Mouse (Mus musculus): ENCODE measurements around the gene 1810010D01Rik. TPM values are rescaled to one million over a fixed set of nuclear protein-coding genes. Genes with fewer than 3 reads are reported as not detected.

Gene 1810010D01Rik
- polyA plus RNA-seq, 1 experiment: 2.3 TPM

DNA sequence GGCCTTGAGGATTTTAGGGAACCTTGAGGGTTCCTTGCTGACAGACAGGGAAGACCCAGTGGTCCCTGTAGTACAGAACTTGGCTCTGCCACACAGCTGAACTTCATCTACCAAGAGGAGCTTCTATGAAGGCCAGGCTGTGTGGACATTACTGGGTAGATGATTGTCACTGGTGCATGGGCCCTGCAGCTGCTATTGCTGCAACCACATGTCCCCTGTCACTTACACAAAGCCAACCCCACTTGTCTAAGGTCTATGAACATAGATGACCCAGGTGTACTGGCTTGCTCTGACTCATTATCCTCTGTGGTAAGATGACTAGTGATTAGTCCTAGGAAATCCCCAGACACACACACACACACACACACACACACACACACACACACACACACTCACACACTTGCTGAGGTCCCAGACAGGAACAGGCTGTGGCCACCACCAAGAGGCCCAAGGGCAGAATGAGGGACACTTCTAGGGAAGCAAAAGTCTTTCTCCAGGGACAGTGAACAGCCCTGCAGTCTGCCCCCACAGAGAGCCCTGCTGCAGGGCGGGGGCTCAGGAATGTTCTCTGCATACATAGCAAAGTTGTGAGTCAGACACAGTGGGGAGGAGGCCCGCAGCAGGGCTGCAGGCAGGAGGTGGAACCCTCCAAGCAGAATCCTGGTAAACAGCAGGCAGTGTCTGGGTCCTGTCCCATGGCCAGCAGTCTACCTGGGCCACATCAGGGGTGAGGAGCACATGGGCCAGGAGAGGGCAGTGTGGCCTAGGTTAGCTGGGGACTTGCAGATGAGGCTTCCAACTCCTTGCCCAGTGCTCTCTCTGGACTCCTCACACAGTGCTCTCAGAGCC, 14.1 kb upstream of the 1810010D01Rik start:
- no peak overlapping the region for H3K4me3 ChIP-seq (replicated peaks; ENCODE audit: control insufficient read depth, low read depth, low read length)
- no peak overlapping the region for H3K27ac ChIP-seq (ENCODE audit: control insufficient read depth, insufficient read depth, low read depth, low read length, poor library complexity)
- 47% methylated on average over 2 of the region's 2 CpGs for WGBS
- peak; percentile 34; the same call in 1 of the 2 replicates for TF ChIP-seq CTCF (IDR thresholded peaks at IDR 0.05; ENCODE audit: control insufficient read depth, insufficient read depth, low read length)
- TF ChIP-seq POLR2A (IDR thresholded peaks at IDR 0.05; ENCODE audit: borderline replicate concordance, control insufficient read depth, low read depth, low read length): no peak
- no peaks in the 10 kb centered on the region for H3K4me1 ChIP-seq (ENCODE audit: control insufficient read depth, insufficient read depth, low read length)

DNA sequence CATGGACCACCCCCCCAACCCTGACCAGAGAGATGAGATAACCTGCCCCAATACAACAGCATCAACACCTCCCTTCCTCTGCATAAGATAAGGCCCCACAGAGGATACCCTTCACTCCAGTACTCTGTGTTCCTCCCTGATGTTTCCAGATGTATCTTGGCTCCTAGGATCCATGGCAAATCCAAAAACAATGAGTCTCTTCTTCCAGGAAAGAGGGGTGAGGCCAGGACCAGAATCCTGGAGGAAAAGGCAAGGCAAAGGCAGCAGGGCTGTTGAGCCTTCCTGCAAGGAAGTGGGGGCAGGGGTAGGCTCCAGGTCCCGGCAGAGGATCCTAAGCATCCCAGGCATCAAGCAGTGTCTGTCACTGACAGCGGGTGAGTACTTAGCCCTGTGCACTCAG, 13.4 kb upstream of the 1810010D01Rik start:
- Histone ChIP-seq H3K4me3 (replicated peaks; ENCODE audit: control insufficient read depth, low read depth, low read length) (no peak overlapping the region), H3K4me1 (ENCODE audit: control insufficient read depth, insufficient read depth, low read length) (no peaks in the 10 kb centered on the region), H3K27ac (ENCODE audit: control insufficient read depth, insufficient read depth, low read depth, low read length, poor library complexity) (no peak overlapping the region)
- WGBS: 74% methylated on average over 2 of the region's 2 CpGs
- TF ChIP-seq POLR2A (IDR thresholded peaks at IDR 0.05; ENCODE audit: borderline replicate concordance, control insufficient read depth, low read depth, low read length) (no peak), CTCF (IDR thresholded peaks at IDR 0.05; ENCODE audit: control insufficient read depth, insufficient read depth, low read length) (no peak)

DNA sequence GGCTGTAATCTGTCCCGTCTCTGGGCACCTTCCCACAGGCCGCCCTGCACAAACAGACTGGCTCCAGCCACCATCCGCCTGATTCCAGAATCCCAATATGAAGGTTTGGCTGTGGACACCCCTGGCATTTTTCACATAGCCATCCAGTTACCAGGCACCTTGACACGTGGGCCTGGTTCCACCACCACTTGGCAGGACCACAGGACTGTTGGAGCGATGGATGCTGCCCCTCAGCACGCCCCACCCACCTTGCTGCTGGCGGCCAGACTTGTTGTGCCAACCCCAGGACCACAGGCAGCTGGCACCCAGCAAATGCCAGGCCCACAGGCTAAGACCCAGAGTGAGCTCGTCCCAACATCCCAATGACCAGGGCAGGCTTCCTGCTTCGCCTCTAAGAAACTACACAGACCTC, 11.5 kb upstream of the 1810010D01Rik start:
- 78% methylated on average over 9 of the region's 9 CpGs for WGBS
- TF ChIP-seq CTCF (IDR thresholded peaks at IDR 0.05; ENCODE audit: control insufficient read depth, insufficient read depth, low read length) (no peak), POLR2A (IDR thresholded peaks at IDR 0.05; ENCODE audit: borderline replicate concordance, control insufficient read depth, low read depth, low read length) (no peak)
- H3K27ac ChIP-seq (ENCODE audit: control insufficient read depth, insufficient read depth, low read depth, low read length, poor library complexity): no peak overlapping the region
- no peaks in the 10 kb centered on the region for H3K4me1 ChIP-seq (ENCODE audit: control insufficient read depth, insufficient read depth, low read length)
- no peak overlapping the region for H3K4me3 ChIP-seq (replicated peaks; ENCODE audit: control insufficient read depth, low read depth, low read length)

DNA sequence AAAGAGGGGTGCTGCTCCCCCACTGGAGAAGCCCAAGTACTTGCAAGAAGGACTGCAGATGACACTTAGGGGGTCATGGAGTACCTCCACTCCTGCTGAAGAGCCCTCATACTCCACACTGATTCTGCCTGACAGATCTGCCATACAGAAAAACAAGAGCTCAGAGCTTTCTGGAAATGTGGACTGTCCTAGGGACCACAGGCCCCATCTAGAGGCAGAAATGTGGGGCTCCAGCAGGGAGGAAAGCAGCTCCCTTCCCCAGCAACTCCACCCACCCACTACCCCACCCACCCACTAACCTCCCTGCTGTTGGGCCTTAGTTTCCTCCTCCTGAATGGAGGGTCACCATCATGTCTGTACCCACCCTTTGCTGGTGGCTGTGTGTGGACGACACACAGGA, 8.7 kb upstream of the 1810010D01Rik start:
- no peak overlapping the region for H3K27ac ChIP-seq (ENCODE audit: control insufficient read depth, insufficient read depth, low read depth, low read length, poor library complexity)
- no peak overlapping the region for H3K4me3 ChIP-seq (replicated peaks; ENCODE audit: control insufficient read depth, low read depth, low read length)
- WGBS: 26% methylated on average over 1 of the region's 1 CpGs
- no peaks in the 10 kb centered on the region for H3K4me1 ChIP-seq (ENCODE audit: control insufficient read depth, insufficient read depth, low read length)
- TF ChIP-seq CTCF (IDR thresholded peaks at IDR 0.05; ENCODE audit: control insufficient read depth, insufficient read depth, low read length) (no peak), POLR2A (IDR thresholded peaks at IDR 0.05; ENCODE audit: borderline replicate concordance, control insufficient read depth, low read depth, low read length) (no peak)

DNA sequence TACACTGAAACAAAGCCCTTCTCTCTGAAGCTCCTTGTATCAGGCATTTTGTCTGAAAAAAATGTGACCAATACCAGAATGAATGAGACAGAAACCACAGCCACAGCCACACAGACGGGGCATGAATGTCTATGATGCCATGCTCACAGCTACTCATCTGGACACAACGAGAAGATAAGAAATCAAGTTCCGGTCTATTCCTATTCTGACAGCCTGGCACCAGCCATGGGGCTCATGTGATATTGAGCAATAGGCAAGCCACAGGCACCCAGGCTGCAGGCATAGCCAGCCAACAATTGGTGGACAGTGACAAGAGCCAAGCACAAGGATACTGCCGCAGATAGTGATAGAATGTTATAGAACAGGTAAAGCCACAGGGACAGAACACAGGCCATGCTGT, 7.6 kb upstream of the 1810010D01Rik start:
- 30% methylated on average over 4 of the region's 4 CpGs for WGBS

DNA sequence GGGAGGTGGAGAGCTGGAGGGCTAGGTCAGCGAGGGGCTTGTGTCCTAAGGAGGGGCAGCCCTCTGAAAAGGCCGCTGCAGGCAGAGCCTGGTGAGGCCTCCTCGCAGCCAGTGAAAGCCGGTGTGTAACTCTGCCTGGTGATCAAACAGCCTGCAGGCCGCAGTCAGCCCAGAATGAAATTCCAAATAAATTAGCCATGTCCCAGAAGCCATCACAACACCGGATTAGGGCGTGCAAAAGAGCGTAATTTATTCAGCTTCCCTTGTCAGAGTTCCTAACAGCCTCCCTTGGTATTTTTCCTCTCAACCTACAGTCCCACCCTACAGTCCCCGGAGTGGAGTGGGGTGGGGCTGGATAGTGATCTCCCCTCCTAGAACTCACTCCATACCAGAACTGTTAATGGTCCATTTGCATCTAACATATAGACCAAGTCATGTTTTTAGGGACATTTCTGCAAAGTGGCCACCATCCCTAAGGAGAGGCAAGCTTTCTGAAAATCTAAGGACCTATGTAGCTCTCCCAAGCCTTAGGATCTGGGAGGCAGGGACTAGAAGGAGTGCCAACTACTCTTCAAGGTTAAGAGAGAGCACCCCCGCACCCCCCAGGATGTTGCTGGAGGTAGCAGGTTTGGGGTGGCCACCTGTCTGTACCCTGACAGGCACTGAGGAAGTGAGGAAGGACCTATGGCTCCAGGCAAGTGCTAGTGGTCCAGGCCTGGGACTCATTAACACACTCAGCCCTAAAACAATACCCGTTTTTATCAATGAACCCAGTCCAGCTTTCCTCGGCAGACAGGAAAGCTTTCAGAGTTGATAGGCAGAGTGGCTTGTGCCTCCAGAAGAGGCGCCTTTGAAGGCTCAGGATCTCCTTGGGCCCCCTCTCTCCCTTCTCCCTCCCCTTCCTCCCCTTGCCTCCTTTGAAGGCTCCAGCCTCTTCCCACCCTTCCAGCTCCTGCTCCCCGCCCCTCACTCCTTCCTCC, 4.1 kb upstream of the 1810010D01Rik start:
- WGBS: 77% methylated on average over 14 of the region's 14 CpGs
- TF ChIP-seq CTCF (IDR thresholded peaks at IDR 0.05; ENCODE audit: control insufficient read depth, insufficient read depth, low read length) (no peak), POLR2A (IDR thresholded peaks at IDR 0.05; ENCODE audit: borderline replicate concordance, control insufficient read depth, low read depth, low read length) (no peak)
- no peaks in the 10 kb centered on the region; the same call in 1 of the 2 replicates for H3K4me1 ChIP-seq (ENCODE audit: control insufficient read depth, insufficient read depth, low read length)
- no peak overlapping the region for H3K4me3 ChIP-seq (replicated peaks; ENCODE audit: control insufficient read depth, low read depth, low read length)
- H3K27ac ChIP-seq (ENCODE audit: control insufficient read depth, insufficient read depth, low read depth, low read length, poor library complexity): no peak overlapping the region

More for the DNA sequence above, 7.6 kb upstream of the 1810010D01Rik start:
- no peak overlapping the region for H3K27ac ChIP-seq (ENCODE audit: control insufficient read depth, insufficient read depth, low read depth, low read length, poor library complexity)
- H3K4me1 ChIP-seq (ENCODE audit: control insufficient read depth, insufficient read depth, low read length): no peaks in the 10 kb centered on the region; the same call in 1 of the 2 replicates
- TF ChIP-seq POLR2A (IDR thresholded peaks at IDR 0.05; ENCODE audit: borderline replicate concordance, control insufficient read depth, low read depth, low read length): no peak
- no peak for TF ChIP-seq CTCF (IDR thresholded peaks at IDR 0.05; ENCODE audit: control insufficient read depth, insufficient read depth, low read length)
- no peak overlapping the region for H3K4me3 ChIP-seq (replicated peaks; ENCODE audit: control insufficient read depth, low read depth, low read length)

DNA sequence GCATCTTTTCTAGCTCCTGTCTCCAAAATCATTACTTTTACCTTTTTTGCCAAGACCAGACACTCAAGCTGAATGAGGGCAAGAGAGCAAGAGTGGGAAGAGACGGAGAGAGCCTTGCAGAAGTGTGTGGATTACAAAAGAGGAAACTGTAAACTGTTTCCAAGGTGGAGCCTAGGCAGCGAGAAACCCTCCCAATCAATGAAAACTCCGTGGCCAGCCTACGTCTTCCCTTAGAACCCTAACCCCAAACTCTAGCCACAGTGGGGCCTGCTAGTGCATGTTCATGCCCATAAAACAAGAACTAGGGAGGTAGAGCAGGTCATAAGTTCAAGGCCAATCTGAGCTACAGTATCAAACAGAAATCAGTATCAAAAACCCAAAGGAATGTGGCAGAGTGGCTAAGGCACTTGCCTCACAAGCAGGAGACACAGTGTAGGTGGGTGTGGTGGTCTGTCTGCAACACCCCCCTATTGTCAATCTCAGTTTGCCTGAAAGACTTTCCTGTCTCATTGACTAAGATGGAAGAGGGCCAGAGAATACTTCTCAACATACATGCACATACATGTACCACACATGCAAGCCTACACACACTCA, 2.7 kb upstream of the 1810010D01Rik start:
- Histone ChIP-seq H3K27ac (ENCODE audit: control insufficient read depth, insufficient read depth, low read depth, low read length, poor library complexity) (no peak overlapping the region), H3K4me1 (ENCODE audit: control insufficient read depth, insufficient read depth, low read length) (no peaks in the 10 kb centered on the region; the same call in 1 of the 2 replicates)

More for the DNA sequence above, 2.7 kb upstream of the 1810010D01Rik start:
- no peak for TF ChIP-seq POLR2A (IDR thresholded peaks at IDR 0.05; ENCODE audit: borderline replicate concordance, control insufficient read depth, low read depth, low read length)
- TF ChIP-seq CTCF (IDR thresholded peaks at IDR 0.05; ENCODE audit: control insufficient read depth, insufficient read depth, low read length): no peak
- 27% methylated on average over 4 of the region's 4 CpGs for WGBS
- H3K4me3 ChIP-seq (replicated peaks; ENCODE audit: control insufficient read depth, low read depth, low read length): no peak overlapping the region

Measured in bone marrow, adult 2 months (tissue).